Mouse (Mus musculus) small intestine, adult 2 months (tissue): ENCODE results near the gene Ccl9. TPM values are rescaled to one million over a fixed set of nuclear protein-coding genes. Genes with fewer than 3 reads are reported as not detected.
A peak's percentile ranks its signal among the peaks of the same experiment; 100 is the strongest.
"Not testable (repeated sequence)": the region's sequence is repeated elsewhere in the genome, so short reads cannot be mapped to it uniquely, and the experiment has no call there.

Experiments
- H3K27ac ChIP-seq: fragments of 200-500 bp; 2 replicates; pipeline ENCODE4 v1.5.1; 2012; ENCODE audit warnings: low read depth, low read length, control low read depth, inconsistent platforms; ENCODE audit not compliant: insufficient read depth
- H3K27me3 ChIP-seq: fragments of 200-500 bp; 2 replicates; pipeline ENCODE4 v1.6.1; 2012; ENCODE audit warnings: mild to moderate bottlenecking, moderate library complexity, low read length, inconsistent platforms; ENCODE audit not compliant: control insufficient read depth, insufficient read depth
- H3K36me3 ChIP-seq: fragments of 200-500 bp; 2 replicates; pipeline ENCODE4 v1.6.1; 2012; ENCODE audit warnings: mild to moderate bottlenecking, low read length, control low read depth, inconsistent platforms; ENCODE audit not compliant: control insufficient read depth, insufficient read depth
- H3K4me1 ChIP-seq: fragments of 200-500 bp; 2 replicates; pipeline ENCODE4 v1.6.1; 2012; ENCODE audit warnings: low read length, inconsistent platforms, mixed read lengths; ENCODE audit not compliant: control insufficient read depth, insufficient read depth, insufficient read length
- H3K4me3 ChIP-seq: fragments of 200-500 bp; 2 replicates; pipeline ENCODE4 v1.5.1; 2012; ENCODE audit warnings: low read depth, mild to moderate bottlenecking, control low read depth, inconsistent platforms, low read length, moderate library complexity
- CTCF ChIP-seq: fragments of 200-500 bp; IDR thresholded peaks from 2 replicates; pipeline ENCODE4 v1.5.1; 2012; ENCODE audit warnings: low read depth, mild to moderate bottlenecking, control low read depth, inconsistent platforms, low read length, moderate library complexity, mixed read lengths; ENCODE audit not compliant: insufficient replicate concordance, insufficient read length; ENCODE audit errors: extremely low read depth
- POLR2A ChIP-seq: fragments of 200-500 bp; IDR thresholded peaks from 2 replicates; pipeline ENCODE4 v1.6.1; 2012; ENCODE audit warnings: low read depth, mild to moderate bottlenecking, control low read depth, inconsistent platforms, low read length, moderate library complexity
- WGBS: fragments of 180-500 bp; shearing (Covaris S2); methylation state at CpG from one replicate; pipeline ENCODE4 v1.1.7; 2018; 5-methylcytosine and 5-hydroxymethylcytosine counted together
- polyA plus RNA-seq: library from polyadenylated mRNA; depleted of rRNA; stranded (reverse); fragments of >200 nt; gene quantifications from 2 replicates; pipeline ENCODE4 v1.2.3, GENCODE M21; 2012

The Ccl9 gene
- polyA plus RNA-seq, 1 experiment: 3.7 TPM

DNA sequence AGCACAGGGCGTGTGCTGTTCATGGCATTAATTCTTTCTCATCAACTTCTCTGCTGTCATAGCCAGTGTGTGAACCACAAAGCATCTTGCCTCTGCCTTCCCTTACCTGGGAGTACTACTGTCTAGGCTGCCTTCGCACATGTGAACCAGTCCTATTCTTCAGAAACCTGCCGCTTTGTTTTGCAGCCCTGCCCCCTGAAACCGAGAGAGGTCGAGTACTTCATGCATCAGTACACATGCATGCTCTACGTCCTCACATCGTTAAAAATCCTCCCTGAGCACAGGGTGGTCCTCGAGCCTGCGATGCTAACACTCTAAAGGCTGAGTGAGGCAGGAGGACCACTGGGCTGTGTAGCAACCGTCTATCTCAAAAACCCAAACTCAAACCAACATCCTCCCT, 21.4 kb downstream of the Ccl9 start:
- 86% methylated on average over 10 of the region's 10 CpGs for WGBS
- no peak overlapping the region for H3K4me3 ChIP-seq
- no peaks in the 10 kb centered on the region for H3K27me3 ChIP-seq
- no peak overlapping the region for H3K27ac ChIP-seq
- no peaks in the 10 kb centered on the region for H3K4me1 ChIP-seq
- TF ChIP-seq CTCF: no peak
- no peak for TF ChIP-seq POLR2A
- no peaks in the 10 kb centered on the region for H3K36me3 ChIP-seq

- Histone ChIP-seq H3K4me1 (0 out of 2 replicates have a peak, but pooled peaks cover 3% of the 10 kb centered on the region), H3K27me3 (no peaks in the 10 kb centered on the region), H3K27ac (no peak overlapping the region), H3K36me3 (no peaks in the 10 kb centered on the region), H3K4me3 (no peak overlapping the region)
- WGBS: 30% methylated on average over 8 of the region's 8 CpGs
- TF ChIP-seq POLR2A (no peak), CTCF (peak; percentile 29; the same call in 1 of the 2 replicates)
Measured at GRCm38 (mm10) chr11:83556085-83556781, 22.2 kb downstream of the Ccl9 start.

GRCm38 (mm10) chr11:83551668-83552067, 26.8 kb downstream of the Ccl9 start:
- Histone ChIP-seq H3K27ac (no peak overlapping the region), H3K4me1 (0 out of 2 replicates have a peak, but pooled peaks cover 3% of the 10 kb centered on the region), H3K36me3 (no peaks in the 10 kb centered on the region), H3K4me3 (no peak overlapping the region), H3K27me3 (no peaks in the 10 kb centered on the region)
- 40% methylated on average over 5 of the region's 5 CpGs for WGBS
- TF ChIP-seq CTCF (no peak), POLR2A (no peak)

DNA sequence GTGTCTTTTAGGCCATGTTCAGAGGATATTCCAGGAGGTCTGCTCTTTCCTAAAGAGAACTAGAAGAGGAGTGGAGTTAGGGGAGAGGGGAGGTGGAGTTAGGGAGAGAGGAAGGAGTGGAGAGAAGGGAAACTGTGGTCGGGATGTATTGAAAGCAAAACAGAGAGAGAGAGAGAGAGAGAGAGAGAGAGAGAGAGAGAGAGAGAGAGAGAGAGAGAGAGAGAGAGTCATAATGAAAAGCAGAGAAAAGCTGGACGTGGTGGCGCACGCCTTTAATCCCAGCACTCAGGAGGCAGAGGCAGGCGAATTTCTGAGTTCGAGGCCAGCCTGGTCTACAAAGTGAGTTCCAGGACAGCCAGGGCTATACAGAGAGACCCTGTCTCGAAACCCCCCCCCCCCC, 27.4 kb downstream of the Ccl9 start:
- not testable (repeated sequence) for H3K27ac ChIP-seq, H3K4me3 ChIP-seq, H3K27me3 ChIP-seq, H3K36me3 ChIP-seq, H3K4me1 ChIP-seq
- WGBS: 76% methylated on average over 7 of the region's 7 CpGs

- Histone ChIP-seq H3K36me3 (no peaks in the 10 kb centered on the region), H3K4me3 (no peak overlapping the region), H3K27ac (no peak overlapping the region), H3K27me3 (no peaks in the 10 kb centered on the region), H3K4me1 (0 out of 2 replicates have a peak, but pooled peaks cover 3% of the 10 kb centered on the region)
- TF ChIP-seq POLR2A: no peak
- WGBS: 63% methylated on average over 5 of the region's 5 CpGs
Measured at GRCm38 (mm10) chr11:83550186-83550632, 28.2 kb downstream of the Ccl9 start.

- 69% methylated on average over 3 of the region's 3 CpGs for WGBS
- H3K36me3 ChIP-seq: no peaks in the 10 kb centered on the region
- no peaks in the 10 kb centered on the region for H3K27me3 ChIP-seq
- no peak overlapping the region for H3K27ac ChIP-seq
- no peaks in the 10 kb centered on the region for H3K4me1 ChIP-seq
- no peak overlapping the region for H3K4me3 ChIP-seq
- TF ChIP-seq POLR2A (no peak), CTCF (no peak)
Measured at GRCm38 (mm10) chr11:83544214-83544613, 34.2 kb downstream of the Ccl9 start.

- 88% methylated on average over 3 of the region's 3 CpGs for WGBS
- Histone ChIP-seq H3K27ac (no peak overlapping the region), H3K4me3 (no peak overlapping the region), H3K36me3 (no peaks in the 10 kb centered on the region), H3K4me1 (no peaks in the 10 kb centered on the region), H3K27me3 (no peaks in the 10 kb centered on the region)
- TF ChIP-seq POLR2A (no peak), CTCF (no peak)
Measured at GRCm38 (mm10) chr11:83541415-83541814, 37.0 kb downstream of the Ccl9 start.

DNA sequence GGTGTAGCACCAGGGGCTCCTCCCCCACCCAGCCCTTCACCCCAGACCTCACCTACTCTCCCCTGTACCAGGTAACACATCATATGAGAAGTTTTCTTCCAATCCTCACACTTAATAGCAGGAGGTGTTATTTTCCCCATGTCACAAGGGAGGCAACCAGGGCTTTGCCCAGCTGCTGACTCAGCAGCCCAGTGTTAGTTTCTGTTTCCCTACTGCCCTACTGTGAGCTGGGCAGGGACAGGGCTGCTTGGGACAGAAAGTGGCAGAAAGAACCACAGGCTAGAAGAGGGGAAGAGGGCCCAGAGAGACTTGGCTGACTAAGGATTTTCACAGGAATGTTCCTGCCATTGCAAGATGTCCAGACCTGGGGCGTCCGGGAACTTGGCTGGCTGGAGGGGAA, 37.5 kb downstream of the Ccl9 start:
- no peak for TF ChIP-seq CTCF
- no peak for TF ChIP-seq POLR2A
- H3K4me3 ChIP-seq: no peak overlapping the region
- no peaks in the 10 kb centered on the region for H3K36me3 ChIP-seq
- no peaks in the 10 kb centered on the region for H3K4me1 ChIP-seq
- no peak overlapping the region for H3K27ac ChIP-seq
- WGBS: 88% methylated on average over 2 of the region's 2 CpGs
- H3K27me3 ChIP-seq: no peaks in the 10 kb centered on the region
